Mouse (Mus musculus) urinary bladder, postnatal 10 days (tissue): Measurements from ENCODE around the gene Snn.

ENCODE experiments used
- DNase-seq: peaks from one replicate; pipeline ENCODE4 v3.0.0; 2022; ENCODE audit warnings: low spot score

The Snn gene

DNA sequence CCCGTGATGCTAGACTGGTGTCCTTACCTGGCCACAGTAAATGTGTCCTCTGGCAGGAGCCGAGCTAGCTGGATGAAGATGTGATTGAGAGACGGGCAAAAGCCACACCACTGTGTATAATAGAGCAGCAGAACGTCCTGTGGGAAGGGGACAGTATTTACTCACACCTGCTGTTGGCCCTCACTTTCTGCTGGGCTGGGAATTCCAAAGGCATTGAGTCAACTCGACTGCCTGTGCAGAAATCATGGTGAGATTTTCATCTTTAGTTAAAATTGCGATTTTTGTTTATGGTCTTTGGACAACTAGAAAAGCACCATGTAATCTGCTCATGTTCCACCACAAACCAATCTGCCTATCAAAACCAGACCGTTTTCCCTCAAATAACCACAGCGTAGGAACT, 23.4 kb downstream of the Snn start:
- DNase-seq = no peak

DNA sequence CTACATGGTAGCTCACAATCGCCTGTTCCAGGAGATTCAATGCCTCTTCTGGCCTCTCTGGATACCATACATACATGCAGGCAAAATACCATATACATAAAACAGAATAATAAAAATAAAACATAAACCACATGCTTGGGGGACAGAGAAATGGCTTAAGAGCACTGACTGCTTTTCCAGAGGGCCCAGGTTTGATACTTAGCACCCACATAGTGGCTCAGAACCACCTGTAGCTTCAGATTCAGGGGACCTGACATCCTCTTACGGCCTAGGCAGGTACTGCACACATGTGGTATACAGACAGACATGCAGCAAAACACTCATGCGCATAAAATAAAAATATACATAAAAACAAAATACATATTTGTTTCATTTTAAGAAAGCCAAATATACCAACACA, 25.6 kb downstream of the Snn start:
- DNase-seq = no peak

GRCm38 (mm10) chr16:11086856-11087588, 26.3 kb downstream of the Snn start:
- DNase-seq = no peak

- no peak for DNase-seq
Measured at GRCm38 (mm10) chr16:11090836-11091570, 30.3 kb downstream of the Snn start.

DNA sequence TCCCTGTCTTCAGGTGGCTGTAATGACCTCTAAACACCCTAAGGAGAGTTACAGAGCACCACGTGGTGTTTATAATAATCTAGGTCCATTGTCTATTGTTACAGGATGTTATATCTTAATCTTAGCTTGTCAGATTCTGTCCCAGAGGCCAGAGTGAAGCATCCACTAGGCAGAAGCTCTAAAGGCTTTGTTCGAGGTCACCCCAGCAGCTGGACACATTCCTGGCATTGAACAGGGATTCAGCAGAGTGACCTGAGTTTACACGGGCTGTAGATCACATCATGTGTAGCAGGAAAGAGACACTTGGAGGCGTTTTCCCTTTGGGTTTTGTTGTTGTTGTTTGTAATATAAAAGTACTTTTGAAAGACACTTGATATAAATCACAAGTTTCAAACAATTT, 31.3 kb downstream of the Snn start:
- no peak for DNase-seq

- no peak for DNase-seq
Measured at GRCm38 (mm10) chr16:11092523-11092922, 31.8 kb downstream of the Snn start.

DNA sequence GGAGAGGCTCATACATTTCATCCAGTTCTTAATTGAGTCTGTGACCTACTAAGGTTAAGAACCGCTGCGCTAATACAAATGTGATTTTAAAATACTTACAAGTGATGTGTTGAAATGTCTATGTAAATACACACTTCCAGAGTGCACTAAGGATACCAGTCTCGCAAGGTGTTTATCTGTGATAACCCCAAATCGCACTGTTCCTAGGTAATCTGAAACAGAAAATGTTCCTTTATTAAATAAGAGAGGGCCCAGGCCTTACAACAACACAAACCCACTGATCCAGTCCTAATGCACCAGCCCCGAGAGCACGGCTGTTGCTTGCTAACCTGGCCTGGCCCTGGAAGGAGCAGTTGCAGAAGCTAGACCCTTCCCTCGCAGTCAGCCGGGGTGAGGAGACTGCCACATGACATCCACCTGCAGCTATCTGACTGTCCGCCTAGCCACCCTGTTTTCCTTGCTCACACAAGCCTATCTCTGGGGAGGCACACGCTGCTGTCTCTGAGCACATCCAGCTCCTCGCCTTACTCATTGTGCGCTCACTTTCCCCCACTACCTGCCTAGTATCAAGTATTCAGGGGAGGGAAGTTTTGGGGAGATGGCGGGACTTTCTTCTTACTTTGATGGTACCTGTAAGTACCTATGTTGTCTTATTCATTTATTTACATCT, 33.1 kb downstream of the Snn start:
- DNase-seq = no peak

DNA sequence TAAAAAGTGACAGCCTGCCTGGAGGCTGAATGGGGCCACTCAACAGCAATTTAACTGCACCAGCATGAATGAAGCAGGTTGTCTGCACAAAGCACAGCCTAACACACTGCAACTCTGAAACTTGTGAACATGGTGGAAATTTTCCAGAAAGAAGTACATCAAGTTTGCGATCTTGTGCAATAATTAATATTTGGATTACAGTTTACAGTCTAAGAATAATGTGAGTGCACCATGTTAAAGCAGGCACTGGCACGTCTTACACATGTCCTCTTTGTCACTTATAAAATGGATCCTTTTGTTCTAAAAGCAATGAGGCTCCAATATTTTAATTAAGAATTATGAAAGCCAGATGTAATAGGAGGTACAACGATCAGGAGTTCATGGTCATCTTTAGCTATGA, 36.6 kb downstream of the Snn start:
- no peak for DNase-seq

- no peak for DNase-seq
Measured at GRCm38 (mm10) chr16:11104905-11105304, 44.2 kb downstream of the Snn start.

GRCm38 (mm10) chr16:11109198-11109740, 48.5 kb downstream of the Snn start:
- no peak for DNase-seq

- no peak for DNase-seq
Measured at GRCm38 (mm10) chr16:11122625-11123024, 61.9 kb downstream of the Snn start.

DNA sequence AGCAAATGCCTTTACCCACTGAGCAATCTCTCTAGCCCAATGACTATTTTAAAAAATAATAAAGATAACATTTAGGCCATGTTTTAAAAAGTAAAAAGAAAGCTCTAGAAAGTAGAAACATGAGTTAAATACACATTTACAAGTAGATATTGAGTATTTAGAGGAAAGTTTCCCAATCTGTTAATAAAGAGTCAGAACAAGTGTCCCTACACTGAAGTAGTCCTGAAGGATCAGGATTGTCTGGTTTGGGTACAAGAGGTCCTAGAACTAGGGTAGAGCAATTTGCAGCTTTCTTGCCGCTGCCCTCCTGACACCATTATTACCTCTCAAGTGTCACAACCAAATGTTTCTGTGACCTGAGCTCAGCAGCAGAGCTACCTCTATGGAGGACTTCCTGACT, 63.4 kb downstream of the Snn start:
- DNase-seq = no peak
